Mouse (Mus musculus) stomach, postnatal 0 days (tissue): ENCODE measurements around the gene Prx.

Experiments used
- CTCF ChIP-seq: IDR thresholded peaks from 2 replicates; pipeline ENCODE4 v1.5.1; 2016; ENCODE audit warnings: antibody characterized with exemption, low read depth, mild to moderate bottlenecking, moderate library complexity
- EP300 ChIP-seq: optimal IDR thresholded peaks from 2 replicates; pipeline ENCODE3; 2016; ENCODE audit warnings: antibody characterized with exemption

- TF ChIP-seq CTCF (no peak), EP300 (no peak)
Measured at GRCm38 (mm10) chr7:27499036-27499435, at the start of gene Prx.
